Mouse (Mus musculus): ENCODE measurements around the gene Cfap43. TPM values are rescaled to one million over a fixed set of nuclear protein-coding genes. Genes with fewer than 3 reads are reported as not detected.

The Cfap43 gene
- polyA plus RNA-seq, 1 experiment = 0.94 TPM

DNA sequence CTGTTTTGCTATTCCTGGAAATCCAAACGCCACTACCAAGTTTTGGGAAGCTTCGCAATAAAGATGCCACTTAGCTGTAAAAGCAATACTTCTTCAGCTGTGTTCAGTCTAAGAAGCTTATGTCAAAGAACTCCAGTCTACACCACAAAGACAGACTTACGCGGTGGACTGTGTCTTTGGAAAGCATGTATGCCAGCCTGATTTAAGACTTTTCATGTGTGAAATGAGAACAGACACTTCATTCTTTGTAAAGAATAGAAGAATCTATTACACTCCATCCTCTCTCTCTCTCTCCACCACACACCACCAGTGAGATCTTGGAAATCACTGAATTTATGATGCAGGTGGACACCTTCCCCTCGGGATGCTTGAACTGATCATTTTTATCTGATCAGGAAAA, 168.7 kb downstream of the Cfap43 start:
- H3K27ac ChIP-seq (ENCODE audit: insufficient read depth, low read length) = no peak overlapping the region
- no peak overlapping the region for H3K4me3 ChIP-seq (ENCODE audit: insufficient read depth, low read length)
- no peak for TF ChIP-seq CTCF (IDR thresholded peaks at IDR 0.05; ENCODE audit: extremely low read depth, insufficient read depth, low read length)
- TF ChIP-seq POLR2A (IDR thresholded peaks at IDR 0.05; ENCODE audit: extremely low read depth, insufficient read depth, low read length) = no peak
- H3K4me1 ChIP-seq (ENCODE audit: control insufficient read depth, insufficient read depth, low read length) = no peaks in the 10 kb centered on the region; the same call in 1 of the 2 replicates

DNA sequence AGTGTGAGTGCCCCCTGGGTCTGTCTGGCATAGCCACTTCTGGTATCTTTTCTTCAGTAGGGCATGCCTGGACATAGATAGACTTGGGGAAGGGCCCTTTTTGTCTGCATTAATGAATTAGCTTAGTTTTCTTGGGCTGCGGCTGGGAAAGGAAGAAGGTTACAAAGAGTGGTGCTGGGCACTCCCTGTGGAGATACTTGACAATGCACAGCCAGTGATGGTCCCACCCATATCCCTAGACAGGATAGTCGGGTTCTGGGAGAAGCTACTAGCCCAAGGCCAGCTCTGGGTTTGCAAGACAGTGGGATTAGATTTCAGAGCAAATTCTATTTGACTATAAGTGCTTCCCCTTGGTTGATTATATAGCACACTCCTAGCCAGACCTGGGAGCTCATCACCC, 170.1 kb downstream of the Cfap43 start:
- Histone ChIP-seq H3K27ac (ENCODE audit: insufficient read depth, low read length) (no peak overlapping the region), H3K4me1 (ENCODE audit: control insufficient read depth, insufficient read depth, low read length) (no peaks in the 10 kb centered on the region; the same call in 1 of the 2 replicates), H3K4me3 (ENCODE audit: insufficient read depth, low read length) (no peak overlapping the region)
- TF ChIP-seq POLR2A (IDR thresholded peaks at IDR 0.05; ENCODE audit: extremely low read depth, insufficient read depth, low read length) (no peak), CTCF (IDR thresholded peaks at IDR 0.05; ENCODE audit: extremely low read depth, insufficient read depth, low read length) (no peak)

DNA sequence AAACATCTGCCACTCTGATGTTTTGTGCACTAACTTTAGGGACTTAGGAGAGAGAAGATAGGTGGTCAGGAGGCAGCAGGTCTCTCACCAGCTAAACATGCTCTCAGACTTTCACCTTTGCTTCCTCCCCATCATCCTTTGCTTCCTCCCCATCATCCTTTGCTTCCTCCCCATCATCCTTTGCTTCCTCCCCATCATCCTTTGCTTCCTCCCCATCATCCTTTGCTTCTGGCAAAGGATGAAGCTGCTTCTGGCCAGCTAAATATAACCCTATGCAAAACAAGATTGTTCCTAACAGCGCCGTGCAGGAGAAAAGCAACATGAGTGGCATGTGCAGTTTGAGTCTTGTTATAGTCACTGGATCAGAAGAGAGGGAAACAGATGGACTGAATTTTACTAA, 172.0 kb downstream of the Cfap43 start:
- Histone ChIP-seq H3K4me1 (ENCODE audit: control insufficient read depth, insufficient read depth, low read length) (no peaks in the 10 kb centered on the region; the same call in 1 of the 2 replicates), H3K27ac (ENCODE audit: insufficient read depth, low read length) (no peak overlapping the region), H3K4me3 (ENCODE audit: insufficient read depth, low read length) (no peak overlapping the region)
- TF ChIP-seq POLR2A (IDR thresholded peaks at IDR 0.05; ENCODE audit: extremely low read depth, insufficient read depth, low read length) (no peak), CTCF (IDR thresholded peaks at IDR 0.05; ENCODE audit: extremely low read depth, insufficient read depth, low read length) (no peak)

DNA sequence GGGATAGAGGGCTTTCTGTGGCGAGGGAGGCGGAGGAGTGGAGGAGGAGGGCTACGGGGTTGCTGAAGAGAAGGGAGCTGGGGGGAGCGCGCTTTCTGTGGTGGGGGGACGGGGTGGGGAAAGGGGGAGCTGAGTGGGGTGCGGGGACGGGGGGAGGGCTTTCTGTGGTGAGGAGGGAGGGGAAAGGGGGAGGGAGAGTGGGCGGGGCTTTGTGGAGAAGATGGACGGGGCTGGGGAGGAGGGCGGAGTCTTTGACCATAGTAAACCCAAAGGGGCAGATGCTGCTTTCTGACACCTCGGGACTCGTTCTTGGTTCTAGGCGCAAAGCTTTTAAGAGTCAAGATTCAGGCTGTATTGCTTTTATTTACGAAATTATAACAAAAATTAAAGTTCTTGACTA, 187.2 kb downstream of the Cfap43 start:
- H3K27ac ChIP-seq (ENCODE audit: insufficient read depth, low read length) = peak overlapping the region; percentile 34; the same call in 1 of the 2 replicates
- peak overlapping the region; percentile 63 for H3K4me3 ChIP-seq (ENCODE audit: insufficient read depth, low read length)
- H3K4me1 ChIP-seq (ENCODE audit: control insufficient read depth, insufficient read depth, low read length) = peaks cover 1% of the 10 kb centered on the region; the same call in 1 of the 2 replicates
- TF ChIP-seq POLR2A (IDR thresholded peaks at IDR 0.05; ENCODE audit: extremely low read depth, insufficient read depth, low read length) (no peak), CTCF (IDR thresholded peaks at IDR 0.05; ENCODE audit: extremely low read depth, insufficient read depth, low read length) (no peak)

DNA sequence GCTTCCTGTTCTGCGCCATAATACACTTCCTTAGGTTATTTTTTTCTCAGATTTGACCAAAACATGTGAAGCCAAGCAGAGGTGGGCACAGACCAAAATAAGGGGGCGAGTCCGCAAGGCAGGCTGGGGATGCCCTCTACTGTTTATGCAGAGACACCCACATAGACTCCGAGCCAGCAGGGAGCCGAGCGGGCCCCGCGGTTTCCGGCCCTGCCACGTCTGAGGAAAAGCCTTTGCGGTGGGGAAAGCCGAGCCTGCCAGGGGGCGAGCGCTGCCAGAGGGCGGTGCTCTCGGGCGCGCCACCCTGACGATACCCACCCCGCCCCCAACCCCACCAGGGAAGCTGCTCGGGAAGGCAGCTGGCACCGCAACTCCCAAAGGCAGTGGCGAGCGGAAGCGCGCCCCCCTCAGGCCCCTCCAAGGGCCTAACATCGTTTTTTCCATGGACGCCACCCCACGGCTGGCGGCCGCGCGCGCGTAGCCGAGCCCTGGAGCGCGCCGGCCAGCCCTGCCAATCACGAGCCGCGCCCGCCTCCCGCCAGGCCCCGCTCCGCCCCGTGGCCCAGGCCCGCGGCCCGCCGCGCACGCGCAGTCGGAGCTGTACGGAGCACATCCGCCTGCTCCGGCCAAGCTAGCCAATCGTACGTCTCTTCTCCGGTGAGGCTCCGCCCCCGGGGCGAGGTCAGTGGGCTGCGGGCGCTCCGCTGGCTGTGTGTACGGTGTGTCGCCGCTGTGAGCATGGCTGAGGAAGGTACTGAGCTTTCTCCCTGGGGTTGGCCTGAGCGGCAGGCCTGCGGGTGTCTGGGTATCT, 187.8 kb downstream of the Cfap43 start, which contains the start of gene Sfr1:
Gene Sfr1, plus strand, starts transcription at position 612 of the 811 bp plus-strand sequence.
- Histone ChIP-seq H3K4me3 (ENCODE audit: insufficient read depth, low read length) (peak within 1 kb of the TSS; percentile 63), H3K4me1 (ENCODE audit: control insufficient read depth, insufficient read depth, low read length) (peaks cover 1% of the 10 kb centered on the region; the same call in 1 of the 2 replicates), H3K27ac (ENCODE audit: insufficient read depth, low read length) (peak within 1 kb of the TSS; percentile 89)
- 0 out of 2 replicates have a peak, but pooled peaks have one; percentile 12 for TF ChIP-seq CTCF (IDR thresholded peaks at IDR 0.05; ENCODE audit: extremely low read depth, insufficient read depth, low read length)
- TF ChIP-seq POLR2A (IDR thresholded peaks at IDR 0.05; ENCODE audit: extremely low read depth, insufficient read depth, low read length) = peak; percentile 88

DNA sequence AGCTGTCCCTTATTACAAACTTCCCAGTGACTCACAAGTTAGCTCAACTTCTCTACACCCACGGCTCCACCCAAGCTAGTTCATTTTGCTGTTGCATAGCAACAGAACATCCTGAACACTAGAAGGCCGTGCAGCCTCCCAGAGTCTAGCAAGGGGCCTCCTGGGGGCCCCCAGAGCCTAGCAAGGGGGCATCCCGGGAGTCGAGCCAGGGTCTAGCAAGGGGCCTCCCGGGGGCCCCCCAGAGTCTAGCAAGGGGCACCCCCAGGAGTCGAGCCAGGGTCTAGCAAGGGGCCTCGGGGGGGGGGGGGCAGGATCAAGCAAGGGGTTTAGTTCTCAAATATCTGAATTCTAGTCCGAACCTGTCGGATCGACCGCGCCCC, 188.4 kb downstream of the Cfap43 start:
- TF ChIP-seq CTCF (IDR thresholded peaks at IDR 0.05; ENCODE audit: extremely low read depth, insufficient read depth, low read length) (no peak), POLR2A (IDR thresholded peaks at IDR 0.05; ENCODE audit: extremely low read depth, insufficient read depth, low read length) (no peak)
- Histone ChIP-seq H3K4me1 (ENCODE audit: control insufficient read depth, insufficient read depth, low read length) (peaks cover 1% of the 10 kb centered on the region; the same call in 1 of the 2 replicates), H3K27ac (ENCODE audit: insufficient read depth, low read length) (peak overlapping the region; percentile 89), H3K4me3 (ENCODE audit: insufficient read depth, low read length) (peak overlapping the region; percentile 63)

DNA sequence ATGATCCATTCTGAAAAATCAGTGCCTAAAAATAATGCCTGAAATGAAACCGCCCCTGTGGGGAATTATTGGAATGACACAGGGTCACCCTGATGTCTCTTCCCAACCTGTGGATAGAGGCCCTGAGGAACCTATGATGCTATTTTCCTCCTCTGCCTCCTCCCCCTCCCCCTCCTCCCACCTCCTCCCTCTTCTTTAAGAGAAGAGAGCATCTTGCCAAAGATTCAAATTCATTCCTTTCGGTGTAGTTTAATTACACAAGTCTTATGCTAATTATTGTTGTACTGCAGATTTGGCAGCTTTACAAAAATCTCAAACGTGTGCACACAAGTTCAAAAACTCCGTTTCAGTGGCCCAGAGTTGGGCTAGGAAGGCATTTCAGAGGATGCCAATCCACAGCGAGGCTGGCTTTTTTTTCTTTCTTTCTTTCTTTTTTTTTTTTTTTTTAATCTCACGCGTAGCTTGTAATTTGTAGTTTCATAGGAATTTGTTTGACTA, 193.4 kb downstream of the Cfap43 start:
- H3K27ac ChIP-seq (ENCODE audit: insufficient read depth, low read length) = no peak overlapping the region
- H3K4me3 ChIP-seq (ENCODE audit: insufficient read depth, low read length) = no peak overlapping the region
- TF ChIP-seq CTCF (IDR thresholded peaks at IDR 0.05; ENCODE audit: extremely low read depth, insufficient read depth, low read length) (no peak), POLR2A (IDR thresholded peaks at IDR 0.05; ENCODE audit: extremely low read depth, insufficient read depth, low read length) (no peak)
- H3K4me1 ChIP-seq (ENCODE audit: control insufficient read depth, insufficient read depth, low read length) = peaks cover 1% of the 10 kb centered on the region; the same call in 1 of the 2 replicates

DNA sequence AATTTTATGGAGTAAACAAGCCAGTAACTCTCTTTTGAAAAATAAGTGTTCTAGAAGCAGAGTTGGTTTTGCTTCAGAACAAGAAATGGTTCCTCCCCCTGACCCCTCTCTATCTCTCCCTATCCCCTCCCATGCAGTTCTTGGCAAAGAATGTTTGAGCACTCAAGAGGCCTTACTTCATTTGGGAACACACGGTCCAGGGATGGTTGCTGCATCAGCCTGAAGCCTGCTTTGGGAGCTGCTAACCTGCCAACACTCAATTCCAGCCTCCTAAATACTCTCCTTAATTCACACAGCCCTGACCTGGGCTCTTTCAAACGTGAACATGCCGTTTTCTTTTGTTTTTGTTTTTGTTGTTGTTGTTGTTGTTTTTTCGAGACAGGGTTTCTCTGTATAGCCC, 194.2 kb downstream of the Cfap43 start:
- TF ChIP-seq POLR2A (IDR thresholded peaks at IDR 0.05; ENCODE audit: extremely low read depth, insufficient read depth, low read length) (no peak), CTCF (IDR thresholded peaks at IDR 0.05; ENCODE audit: extremely low read depth, insufficient read depth, low read length) (no peak)
- H3K4me1 ChIP-seq (ENCODE audit: control insufficient read depth, insufficient read depth, low read length) = no peaks in the 10 kb centered on the region
- H3K27ac ChIP-seq (ENCODE audit: insufficient read depth, low read length) = no peak overlapping the region
- H3K4me3 ChIP-seq (ENCODE audit: insufficient read depth, low read length) = no peak overlapping the region

DNA sequence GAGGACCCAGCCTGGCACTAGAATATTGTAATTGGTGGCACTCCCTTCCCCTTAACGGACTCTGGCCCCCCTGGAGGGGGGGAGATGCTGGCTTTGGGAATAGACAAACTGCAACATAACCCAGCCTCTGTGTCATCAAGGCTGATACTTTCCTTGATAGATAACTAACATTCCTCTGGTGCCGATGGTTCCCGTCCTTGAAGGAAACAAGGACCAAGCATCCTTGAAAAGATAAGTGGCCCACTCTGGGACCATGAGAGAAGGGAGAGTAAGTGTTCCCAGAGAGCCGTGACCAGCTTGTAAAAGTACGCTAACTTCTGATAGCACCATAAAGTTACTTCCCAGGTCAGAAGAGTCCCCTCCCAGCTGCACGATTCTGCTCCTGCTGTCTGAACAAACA, 196.6 kb downstream of the Cfap43 start:
- Histone ChIP-seq H3K4me1 (ENCODE audit: control insufficient read depth, insufficient read depth, low read length) (no peaks in the 10 kb centered on the region), H3K27ac (ENCODE audit: insufficient read depth, low read length) (no peak overlapping the region), H3K4me3 (ENCODE audit: insufficient read depth, low read length) (no peak overlapping the region)
- TF ChIP-seq CTCF (IDR thresholded peaks at IDR 0.05; ENCODE audit: extremely low read depth, insufficient read depth, low read length) = no peak
- no peak for TF ChIP-seq POLR2A (IDR thresholded peaks at IDR 0.05; ENCODE audit: extremely low read depth, insufficient read depth, low read length)

DNA sequence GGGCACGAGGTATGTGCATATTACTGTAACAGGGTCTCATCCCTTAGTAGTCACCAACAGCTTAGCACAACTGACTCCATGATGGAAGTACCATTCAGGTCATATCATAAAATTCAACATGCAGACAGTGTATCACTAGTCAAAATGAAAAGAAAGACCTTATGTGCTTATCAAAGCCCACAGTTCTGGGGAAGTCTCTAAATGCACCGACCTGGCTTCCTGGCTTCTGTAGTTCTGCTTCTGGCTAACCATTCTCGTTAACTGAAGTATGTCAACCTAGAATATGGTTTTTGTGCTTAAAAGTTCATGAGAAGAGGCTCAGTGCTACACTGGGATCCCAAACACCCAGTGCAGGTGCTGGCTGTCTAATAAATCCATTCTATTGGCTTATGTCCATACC, 199.9 kb downstream of the Cfap43 start:
- H3K4me3 ChIP-seq (ENCODE audit: insufficient read depth, low read length) = no peak overlapping the region
- H3K27ac ChIP-seq (ENCODE audit: insufficient read depth, low read length) = no peak overlapping the region
- no peaks in the 10 kb centered on the region for H3K4me1 ChIP-seq (ENCODE audit: control insufficient read depth, insufficient read depth, low read length)
- TF ChIP-seq POLR2A (IDR thresholded peaks at IDR 0.05; ENCODE audit: extremely low read depth, insufficient read depth, low read length) = no peak
- TF ChIP-seq CTCF (IDR thresholded peaks at IDR 0.05; ENCODE audit: extremely low read depth, insufficient read depth, low read length) = no peak

Data from cortical plate, adult 2 months (tissue).